Mouse (Mus musculus) testis, adult 2 months (tissue): ENCODE results near the gene Plcd3.

ENCODE experiments used
- CTCF ChIP-seq: fragments of 200-500 bp; IDR thresholded peaks from 2 replicates; pipeline ENCODE4 v1.5.1; 2012; ENCODE audit warnings: low read depth, mild to moderate bottlenecking, inconsistent platforms, low read length, moderate library complexity; ENCODE audit not compliant: control insufficient read depth, insufficient read depth, insufficient replicate concordance
- POLR2A ChIP-seq: fragments of 200-500 bp; IDR thresholded peaks from 2 replicates; pipeline ENCODE4 v1.6.1; 2012; ENCODE audit warnings: low read depth, mild to moderate bottlenecking, inconsistent platforms, low read length, moderate library complexity; ENCODE audit not compliant: control insufficient read depth

DNA sequence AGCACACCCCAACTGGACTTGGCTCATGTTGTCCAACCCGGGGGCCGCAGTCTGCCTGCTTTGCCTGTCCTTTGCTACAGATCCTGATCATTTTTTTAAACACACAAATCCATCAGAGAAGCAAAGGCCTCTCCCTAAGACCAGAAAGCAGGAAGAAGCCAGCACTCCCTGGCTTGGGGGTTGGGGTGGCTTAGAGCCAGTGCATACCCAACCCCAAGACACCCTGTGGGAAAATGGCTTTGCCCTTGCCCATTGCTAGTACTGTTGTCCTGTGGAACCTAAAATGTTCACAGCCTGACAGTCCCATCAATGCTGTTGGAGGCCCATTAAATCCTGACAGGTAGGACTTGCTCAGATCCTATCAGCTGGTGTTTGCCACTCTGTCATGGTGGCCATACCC lies 31.7 kb downstream of the Plcd3 start:
- no peak for TF ChIP-seq CTCF
- TF ChIP-seq POLR2A: no peak
